Mouse (Mus musculus): ENCODE data around the gene Col4a2. TPM values are rescaled to one million over a fixed set of nuclear protein-coding genes. Genes with fewer than 3 reads are reported as not detected.

The Col4a2 gene
- polyA plus RNA-seq, 1 experiment from 2014 or later: 56.3 TPM

DNA sequence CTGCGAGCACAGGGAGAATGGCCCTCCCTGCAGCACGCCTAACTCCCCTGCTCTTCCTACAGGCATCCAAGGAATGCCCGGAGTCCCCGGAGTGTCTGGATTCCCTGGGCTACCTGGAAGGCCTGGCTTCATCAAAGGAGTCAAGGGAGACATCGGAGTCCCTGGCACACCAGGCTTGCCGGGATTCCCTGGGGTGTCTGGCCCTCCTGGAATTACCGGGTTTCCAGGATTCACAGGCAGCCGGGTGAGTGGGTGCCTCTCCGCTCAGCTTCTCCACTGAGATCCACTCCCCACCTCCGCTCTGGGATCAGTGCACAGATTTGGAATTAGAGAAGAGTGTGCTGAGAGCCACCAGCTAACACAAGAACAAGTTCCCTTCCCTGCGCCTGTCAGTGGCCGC is 125.3 kb downstream of the Col4a2 start:
- peaks cover 92% of the 10 kb centered on the region for H3K36me3 ChIP-seq
- 49% methylated on average over 12 of the region's 12 CpGs for WGBS
- H3K27me3 ChIP-seq: no peaks in the 10 kb centered on the region
- no peak overlapping the region for H3K9ac ChIP-seq
- H3K27ac ChIP-seq: no peak overlapping the region
- no peaks in the 10 kb centered on the region for H3K4me1 ChIP-seq
- H3K9me3 ChIP-seq: no peaks in the 10 kb centered on the region
- H3K4me3 ChIP-seq: no peak overlapping the region
- no peak overlapping the region for H3K4me2 ChIP-seq (replicated peaks)
- no peak for ATAC-seq (ENCODE audit: low FRiP score, low read depth)

DNA sequence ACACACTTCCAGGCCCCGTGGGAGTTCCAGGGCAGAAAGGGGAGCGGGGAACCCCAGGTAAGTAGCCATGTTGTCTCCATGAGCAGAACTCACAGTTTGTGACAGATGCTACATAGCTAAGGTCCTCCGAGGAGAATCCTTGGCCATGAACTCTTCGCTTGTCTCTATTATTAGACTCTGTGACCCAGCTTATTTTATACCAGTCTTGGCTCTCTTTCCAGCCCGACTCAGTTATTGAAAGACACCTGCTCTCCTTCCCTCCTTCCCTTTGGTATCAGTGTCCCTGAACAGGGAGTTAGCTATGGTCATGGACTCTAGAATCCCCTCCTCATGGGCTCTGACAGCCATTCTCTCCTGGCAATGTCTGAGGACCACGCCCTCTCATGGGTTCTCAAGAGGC is 128.7 kb downstream of the Col4a2 start:
- no peaks in the 10 kb centered on the region for H3K4me1 ChIP-seq
- H3K9me3 ChIP-seq: no peaks in the 10 kb centered on the region
- peaks cover 92% of the 10 kb centered on the region for H3K36me3 ChIP-seq
- no peak overlapping the region for H3K9ac ChIP-seq
- no peak for ATAC-seq (ENCODE audit: low FRiP score, low read depth)
- H3K4me2 ChIP-seq (replicated peaks): no peak overlapping the region
- H3K4me3 ChIP-seq: no peak overlapping the region
- no peaks in the 10 kb centered on the region for H3K27me3 ChIP-seq
- 94% methylated on average over 6 of the region's 6 CpGs for WGBS
- H3K27ac ChIP-seq: no peak overlapping the region

DNA sequence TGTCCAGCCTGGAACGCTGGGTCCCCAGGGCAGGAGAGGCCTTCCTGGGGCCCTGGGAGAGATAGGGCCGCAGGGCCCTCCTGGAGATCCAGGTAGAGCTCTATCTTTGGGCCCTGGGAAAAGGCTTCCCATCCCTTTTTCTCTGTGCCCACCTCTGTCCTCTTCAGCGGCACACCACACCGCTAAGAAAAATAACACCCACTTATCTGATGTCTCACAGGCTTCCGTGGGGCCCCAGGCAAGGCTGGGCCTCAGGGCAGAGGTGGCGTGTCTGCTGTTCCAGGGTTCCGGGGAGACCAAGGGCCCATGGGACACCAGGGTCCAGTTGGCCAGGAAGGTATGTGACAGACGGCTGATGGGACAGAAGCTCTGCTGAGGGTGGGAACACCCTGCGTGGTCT is 131.0 kb downstream of the Col4a2 start:
- Histone ChIP-seq H3K27ac (no peak overlapping the region), H3K4me3 (no peak overlapping the region), H3K4me1 (no peaks in the 10 kb centered on the region), H3K9me3 (no peaks in the 10 kb centered on the region), H3K27me3 (no peaks in the 10 kb centered on the region), H3K9ac (no peak overlapping the region), H3K4me2 (replicated peaks) (no peak overlapping the region), H3K36me3 (peaks cover 89% of the 10 kb centered on the region)
- 90% methylated on average over 9 of the region's 9 CpGs for WGBS
- no peak for ATAC-seq (ENCODE audit: low FRiP score, low read depth)

DNA sequence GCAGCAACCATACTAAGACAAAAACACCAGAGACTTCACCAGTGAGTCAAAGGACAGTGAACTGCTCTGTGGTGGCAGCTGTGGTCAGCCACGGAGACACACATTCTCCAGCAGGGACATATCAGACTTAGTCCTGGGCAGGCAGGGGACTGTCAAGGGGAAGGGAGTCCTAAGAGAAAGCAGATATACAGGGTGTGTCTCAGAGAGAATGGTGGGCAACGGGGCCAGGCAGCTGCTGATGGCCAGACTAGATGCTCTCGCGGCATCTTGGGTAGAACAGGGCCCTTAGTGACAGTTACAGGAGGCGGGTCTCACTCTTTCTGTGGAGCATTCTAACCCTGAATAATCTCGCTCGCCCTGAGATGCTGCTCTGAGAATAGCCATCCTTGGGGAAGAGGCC is 131.6 kb downstream of the Col4a2 start:
- H3K9me3 ChIP-seq: no peaks in the 10 kb centered on the region
- no peak overlapping the region for H3K27ac ChIP-seq
- no peak overlapping the region for H3K4me3 ChIP-seq
- no peak overlapping the region for H3K9ac ChIP-seq
- 91% methylated on average over 7 of the region's 7 CpGs for WGBS
- H3K36me3 ChIP-seq: peaks cover 88% of the 10 kb centered on the region
- no peak overlapping the region for H3K4me2 ChIP-seq (replicated peaks)
- no peak for ATAC-seq (ENCODE audit: low FRiP score, low read depth)
- no peaks in the 10 kb centered on the region for H3K27me3 ChIP-seq
- H3K4me1 ChIP-seq: no peaks in the 10 kb centered on the region

DNA sequence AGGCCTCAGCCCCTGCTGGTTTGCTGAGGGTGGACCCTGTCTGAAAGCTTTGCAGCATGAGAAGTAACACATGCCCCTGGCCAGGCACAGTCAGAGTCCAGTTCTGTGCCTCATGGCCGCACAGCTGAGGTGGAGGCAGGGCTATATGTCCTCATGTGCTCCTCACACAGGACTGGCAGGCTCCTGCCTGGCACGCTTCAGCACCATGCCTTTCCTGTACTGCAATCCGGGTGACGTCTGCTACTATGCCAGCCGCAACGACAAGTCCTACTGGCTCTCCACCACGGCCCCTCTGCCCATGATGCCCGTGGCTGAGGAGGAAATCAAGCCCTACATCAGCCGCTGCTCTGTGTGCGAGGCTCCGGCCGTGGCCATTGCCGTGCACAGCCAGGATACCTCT is 133.2 kb downstream of the Col4a2 start:
- no peak overlapping the region for H3K4me3 ChIP-seq
- 95% methylated on average over 13 of the region's 13 CpGs for WGBS
- no peak for ATAC-seq (ENCODE audit: low FRiP score, low read depth)
- no peak overlapping the region for H3K27ac ChIP-seq
- H3K9ac ChIP-seq: no peak overlapping the region
- H3K9me3 ChIP-seq: no peaks in the 10 kb centered on the region
- no peaks in the 10 kb centered on the region; the same call in 1 of the 2 replicates for H3K4me1 ChIP-seq
- no peaks in the 10 kb centered on the region for H3K27me3 ChIP-seq
- H3K36me3 ChIP-seq: peaks cover 75% of the 10 kb centered on the region
- no peak overlapping the region for H3K4me2 ChIP-seq (replicated peaks)

DNA sequence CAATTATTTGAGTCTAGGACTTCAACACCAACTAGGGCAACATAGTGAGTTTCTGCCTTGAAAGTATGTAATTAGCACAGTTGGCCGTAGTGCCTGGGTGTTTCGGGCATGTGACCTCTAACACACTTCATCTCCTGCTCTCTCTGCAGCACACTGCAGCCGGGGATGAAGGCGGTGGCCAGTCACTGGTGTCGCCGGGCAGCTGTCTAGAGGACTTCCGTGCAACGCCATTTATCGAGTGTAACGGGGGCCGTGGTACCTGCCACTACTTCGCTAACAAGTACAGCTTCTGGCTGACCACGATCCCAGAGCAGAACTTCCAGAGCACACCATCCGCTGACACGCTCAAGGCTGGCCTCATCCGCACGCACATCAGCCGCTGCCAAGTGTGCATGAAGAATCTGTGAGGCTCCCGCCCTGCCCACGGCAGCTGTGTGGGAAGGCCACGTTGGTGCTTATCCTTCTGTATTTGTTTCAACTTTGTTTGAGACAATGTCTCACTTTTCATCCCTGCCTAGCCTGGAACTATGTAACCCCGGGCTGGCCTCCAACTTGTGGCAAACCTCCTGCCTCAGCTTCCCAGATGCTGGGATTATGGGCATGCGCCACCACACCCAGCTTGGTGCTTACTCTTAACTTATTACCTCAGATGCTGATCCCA is 135.4 kb downstream of the Col4a2 start:
- ATAC-seq (ENCODE audit: low FRiP score, low read depth): no peak
- Histone ChIP-seq H3K9me3 (no peaks in the 10 kb centered on the region), H3K4me1 (peaks cover 13% of the 10 kb centered on the region), H3K27ac (no peak overlapping the region), H3K27me3 (no peaks in the 10 kb centered on the region), H3K36me3 (peaks cover 53% of the 10 kb centered on the region), H3K9ac (no peak overlapping the region), H3K4me3 (no peak overlapping the region), H3K4me2 (replicated peaks) (no peak overlapping the region)
- WGBS: 93% methylated on average over 23 of the region's 23 CpGs

DNA sequence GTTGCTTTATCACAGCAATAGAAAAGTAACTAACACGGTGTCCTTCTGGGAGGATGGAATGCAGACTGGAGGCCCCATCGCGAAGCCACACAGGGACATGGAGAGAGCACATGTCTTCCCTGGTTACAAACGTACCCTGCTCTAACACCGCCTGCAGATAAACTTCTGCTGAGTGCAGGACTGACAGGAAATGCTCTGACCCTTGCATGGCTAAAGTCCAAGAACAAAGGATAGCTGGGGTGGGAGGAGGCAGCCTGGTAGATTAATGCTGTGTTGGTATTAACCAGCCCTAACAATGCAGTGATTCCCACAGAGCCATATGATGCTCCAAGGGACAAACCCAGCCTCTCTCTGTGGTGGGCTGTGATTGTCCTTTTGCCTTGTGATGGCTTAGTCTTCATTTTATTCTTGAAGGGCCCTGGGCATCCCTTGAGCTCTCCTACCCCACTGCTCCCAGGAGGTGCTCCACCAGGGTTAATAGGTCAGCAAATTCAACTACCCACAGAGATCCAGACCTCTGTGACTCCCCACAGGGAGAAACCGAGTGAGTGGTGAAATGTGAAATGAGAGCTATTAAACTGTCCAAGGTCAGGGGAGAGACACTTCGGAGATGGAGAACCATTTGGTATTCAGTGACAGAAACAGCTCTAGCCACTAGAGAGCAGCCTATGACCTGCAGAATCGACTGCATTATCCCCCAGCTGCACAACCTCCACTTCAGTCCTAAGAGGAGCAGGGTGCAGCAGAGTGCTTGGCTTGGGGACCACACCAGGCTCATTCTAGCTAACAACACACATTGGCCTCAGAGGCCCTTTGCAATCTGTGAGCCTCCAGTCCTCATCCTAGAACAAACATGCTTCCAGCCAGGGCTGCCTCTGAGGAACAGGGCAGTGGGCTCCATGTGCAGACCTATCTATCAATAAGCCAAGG is 137.8 kb downstream of the Col4a2 start:
- H3K36me3 ChIP-seq: peaks cover 30% of the 10 kb centered on the region
- no peak overlapping the region for H3K9ac ChIP-seq
- no peak for ATAC-seq (ENCODE audit: low FRiP score, low read depth)
- no peak overlapping the region for H3K27ac ChIP-seq
- WGBS: 38% methylated on average over 8 of the region's 8 CpGs
- peaks cover 24% of the 10 kb centered on the region for H3K4me1 ChIP-seq
- H3K4me3 ChIP-seq: no peak overlapping the region
- no peaks in the 10 kb centered on the region for H3K27me3 ChIP-seq
- no peak overlapping the region for H3K4me2 ChIP-seq (replicated peaks)
- H3K9me3 ChIP-seq: no peaks in the 10 kb centered on the region

DNA sequence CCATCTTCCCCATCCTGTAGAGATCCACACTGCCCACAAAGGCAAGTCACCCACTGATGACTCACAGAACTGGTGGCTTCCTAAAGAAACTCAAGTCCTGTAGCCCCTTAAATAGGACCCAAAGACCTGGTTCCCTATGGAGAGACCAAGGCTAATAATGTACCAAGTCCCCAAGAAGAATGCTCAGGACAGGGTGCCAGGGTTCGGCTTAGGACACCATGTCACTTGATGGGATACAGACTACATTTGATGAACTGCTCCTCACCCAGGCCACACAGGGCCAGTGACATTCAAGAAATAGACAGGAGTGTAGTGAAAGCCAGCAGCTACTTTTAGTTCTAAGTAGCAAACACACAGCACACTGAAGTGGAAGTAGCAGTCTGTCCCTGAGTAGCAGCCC is 139.5 kb downstream of the Col4a2 start:
- Histone ChIP-seq H3K4me2 (replicated peaks) (no peak overlapping the region), H3K4me1 (peaks cover 24% of the 10 kb centered on the region), H3K27ac (0 out of 2 replicates have a peak overlapping the region, but pooled peaks have one; percentile 18), H3K4me3 (no peak overlapping the region), H3K9me3 (no peaks in the 10 kb centered on the region), H3K27me3 (no peaks in the 10 kb centered on the region), H3K9ac (no peak overlapping the region), H3K36me3 (peaks cover 14% of the 10 kb centered on the region)
- WGBS: 79% methylated on average over 1 of the region's 1 CpGs
- ATAC-seq (ENCODE audit: low FRiP score, low read depth): no peak

DNA sequence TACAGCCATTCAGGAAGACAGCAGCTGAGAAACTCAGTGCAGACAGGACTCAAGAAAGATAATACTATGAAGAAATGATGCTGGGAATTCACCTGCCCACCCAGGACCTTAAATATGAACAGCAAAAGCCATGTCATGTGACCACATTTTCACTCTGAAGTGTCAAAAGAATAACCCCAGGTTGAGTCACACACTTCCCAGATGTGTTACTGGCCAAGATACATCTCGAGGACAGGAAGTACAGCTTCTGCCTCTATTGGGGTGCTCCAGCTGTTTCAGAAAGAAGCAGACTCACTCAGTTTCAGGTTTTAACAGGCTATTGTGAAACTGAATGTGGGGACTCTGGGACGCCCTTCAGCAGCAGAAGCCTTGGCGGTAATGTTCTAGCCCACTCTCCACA is 140.0 kb downstream of the Col4a2 start:
- ATAC-seq (ENCODE audit: low FRiP score, low read depth): no peak
- 72% methylated on average over 3 of the region's 3 CpGs for WGBS
- Histone ChIP-seq H3K9ac (no peak overlapping the region), H3K9me3 (no peaks in the 10 kb centered on the region), H3K27ac (peak overlapping the region; percentile 18; the same call in 1 of the 2 replicates), H3K4me3 (no peak overlapping the region), H3K27me3 (no peaks in the 10 kb centered on the region), H3K4me2 (replicated peaks) (no peak overlapping the region), H3K4me1 (peaks cover 26% of the 10 kb centered on the region), H3K36me3 (peaks cover 14% of the 10 kb centered on the region)

DNA sequence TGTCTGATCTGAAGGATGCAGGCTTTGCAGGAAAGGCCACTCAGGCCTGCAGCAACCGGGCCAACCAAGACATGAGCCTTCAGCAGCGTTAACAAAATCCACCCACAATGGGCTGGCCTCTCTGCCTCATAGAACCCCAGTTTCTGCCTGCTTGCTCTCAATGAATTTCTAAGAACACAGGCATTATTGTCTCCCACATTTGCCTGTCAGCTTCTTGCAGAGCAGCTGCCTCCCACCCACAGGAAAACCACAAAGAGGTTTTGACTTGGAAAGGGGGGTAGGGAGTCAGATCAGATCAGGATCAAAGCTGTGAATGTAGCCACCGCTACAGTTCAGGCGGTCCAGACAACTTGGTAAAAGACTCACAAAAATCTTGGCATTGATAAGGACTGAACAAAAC is 140.4 kb downstream of the Col4a2 start:
- Histone ChIP-seq H3K36me3 (peaks cover 11% of the 10 kb centered on the region), H3K4me2 (replicated peaks) (no peak overlapping the region), H3K9me3 (no peaks in the 10 kb centered on the region), H3K9ac (no peak overlapping the region), H3K27me3 (no peaks in the 10 kb centered on the region), H3K4me3 (no peak overlapping the region), H3K27ac (peak overlapping the region; percentile 18; the same call in 1 of the 2 replicates), H3K4me1 (peaks cover 30% of the 10 kb centered on the region)
- 56% methylated on average over 4 of the region's 4 CpGs for WGBS
- no peak for ATAC-seq (ENCODE audit: low FRiP score, low read depth)

DNA sequence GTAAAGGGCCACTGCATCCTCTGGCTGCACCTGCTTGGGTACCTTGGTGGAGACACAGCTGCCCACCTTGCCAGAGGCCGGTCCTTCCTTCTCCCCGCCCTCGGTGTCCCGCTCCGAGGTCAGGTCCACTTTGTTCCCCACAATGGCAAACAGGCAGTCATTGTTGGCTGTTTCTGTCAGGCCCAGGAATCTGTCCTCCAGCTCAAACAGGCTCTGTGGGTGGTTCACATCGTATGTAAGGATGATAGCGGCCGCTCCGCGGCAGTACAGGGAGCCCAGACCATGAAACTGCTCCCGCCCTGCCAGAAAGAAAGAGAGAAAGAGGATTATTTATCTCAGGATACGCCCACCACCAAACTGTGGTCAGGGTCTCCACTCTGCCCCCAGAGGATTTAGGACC is 141.6 kb downstream of the Col4a2 start:
- no peak overlapping the region for H3K27ac ChIP-seq
- no peaks in the 10 kb centered on the region for H3K36me3 ChIP-seq
- no peak for ATAC-seq (ENCODE audit: low FRiP score, low read depth)
- H3K4me3 ChIP-seq: no peak overlapping the region
- H3K4me2 ChIP-seq (replicated peaks): no peak overlapping the region
- H3K9me3 ChIP-seq: no peaks in the 10 kb centered on the region
- no peaks in the 10 kb centered on the region for H3K27me3 ChIP-seq
- 78% methylated on average over 12 of the region's 12 CpGs for WGBS
- no peak overlapping the region for H3K9ac ChIP-seq
- peaks cover 42% of the 10 kb centered on the region for H3K4me1 ChIP-seq

DNA sequence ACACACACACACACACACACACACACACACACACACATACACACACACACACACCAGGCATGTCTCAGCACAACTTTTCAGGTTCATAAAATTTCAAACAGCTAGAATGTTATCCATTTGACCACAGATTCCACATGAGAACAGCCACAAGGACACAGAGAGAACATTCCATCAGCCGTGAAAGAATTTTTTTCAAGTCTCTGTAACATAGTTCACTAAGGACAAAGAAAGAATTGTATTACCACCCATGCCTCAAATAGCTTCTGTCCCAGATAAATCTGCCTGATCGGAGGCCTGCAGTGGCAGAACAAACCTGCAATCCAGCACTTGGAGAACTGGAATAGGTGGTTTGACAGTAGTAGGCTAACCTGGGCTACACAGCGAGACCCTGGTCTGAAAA is 144.7 kb downstream of the Col4a2 start:
- Histone ChIP-seq H3K9me3 (no peaks in the 10 kb centered on the region), H3K9ac (no peak overlapping the region), H3K27me3 (no peaks in the 10 kb centered on the region), H3K27ac (no peak overlapping the region), H3K36me3 (no peaks in the 10 kb centered on the region), H3K4me1 (peaks cover 48% of the 10 kb centered on the region), H3K4me3 (no peak overlapping the region), H3K4me2 (replicated peaks) (no peak overlapping the region)
- WGBS: 63% methylated on average over 3 of the region's 3 CpGs
- no peak for ATAC-seq (ENCODE audit: low FRiP score, low read depth)
